Mouse (Mus musculus) testis, adult 2 months (tissue): ENCODE data around the gene Abcb5. TPM values are rescaled to one million over a fixed set of nuclear protein-coding genes. Genes with fewer than 3 reads are reported as not detected.

Source experiments
- H3K27ac ChIP-seq: fragments of 200-500 bp; 2 replicates; pipeline ENCODE4 v1.5.1; 2012; ENCODE audit warnings: low read depth, low read length; ENCODE audit not compliant: control insufficient read depth, insufficient read depth
- H3K27me3 ChIP-seq: fragments of 200-500 bp; 2 replicates; pipeline ENCODE4 v1.6.1; 2012; ENCODE audit warnings: mild to moderate bottlenecking, low read length, moderate library complexity; ENCODE audit not compliant: control insufficient read depth, insufficient read depth
- H3K36me3 ChIP-seq: fragments of 200-500 bp; 2 replicates; pipeline ENCODE4 v1.6.1; 2012; ENCODE audit warnings: mild to moderate bottlenecking, low read length; ENCODE audit not compliant: control insufficient read depth, insufficient read depth
- H3K4me1 ChIP-seq: fragments of 200-500 bp; 2 replicates; pipeline ENCODE4 v1.6.1; 2012; ENCODE audit warnings: low read length; ENCODE audit not compliant: control insufficient read depth, insufficient read depth
- H3K4me3 ChIP-seq: fragments of 200-500 bp; 2 replicates; pipeline ENCODE4 v1.5.1; 2012; ENCODE audit warnings: low read depth, mild to moderate bottlenecking, low read length, moderate library complexity, mixed read lengths; ENCODE audit not compliant: control insufficient read depth
- CTCF ChIP-seq: fragments of 200-500 bp; IDR thresholded peaks from 2 replicates; pipeline ENCODE4 v1.5.1; 2012; ENCODE audit warnings: low read depth, mild to moderate bottlenecking, inconsistent platforms, low read length, moderate library complexity; ENCODE audit not compliant: control insufficient read depth, insufficient read depth, insufficient replicate concordance
- POLR2A ChIP-seq: fragments of 200-500 bp; IDR thresholded peaks from 2 replicates; pipeline ENCODE4 v1.6.1; 2012; ENCODE audit warnings: low read depth, mild to moderate bottlenecking, inconsistent platforms, low read length, moderate library complexity; ENCODE audit not compliant: control insufficient read depth
- polyA plus RNA-seq: library from polyadenylated mRNA; depleted of rRNA; stranded (reverse); fragments of >200 nt; gene quantifications from 2 replicates; pipeline ENCODE4 v1.2.3, GENCODE M21; 2012

Abcb5 gene
- polyA plus RNA-seq, 1 experiment: 0.05 TPM

GRCm38 (mm10) chr12:118854401-118854800, 111.8 kb downstream of the Abcb5 start:
- Histone ChIP-seq H3K27me3 (peaks cover 2% of the 10 kb centered on the region), H3K4me3 (no peak overlapping the region), H3K4me1 (peaks cover 7% of the 10 kb centered on the region), H3K27ac (no peak overlapping the region), H3K36me3 (no peaks in the 10 kb centered on the region)
- TF ChIP-seq POLR2A: no peak
- TF ChIP-seq CTCF: no peak

GRCm38 (mm10) chr12:118853331-118853730, 112.9 kb downstream of the Abcb5 start:
- H3K36me3 ChIP-seq: no peaks in the 10 kb centered on the region
- H3K27ac ChIP-seq: no peak overlapping the region
- TF ChIP-seq CTCF: no peak
- no peak for TF ChIP-seq POLR2A
- H3K4me1 ChIP-seq: peaks cover 10% of the 10 kb centered on the region
- H3K4me3 ChIP-seq: no peak overlapping the region
- H3K27me3 ChIP-seq: peaks cover 2% of the 10 kb centered on the region

- no peaks in the 10 kb centered on the region for H3K36me3 ChIP-seq
- no peak overlapping the region for H3K4me3 ChIP-seq
- H3K27ac ChIP-seq: no peak overlapping the region
- peaks cover 20% of the 10 kb centered on the region for H3K4me1 ChIP-seq
- H3K27me3 ChIP-seq: peaks cover 2% of the 10 kb centered on the region
- TF ChIP-seq POLR2A (no peak), CTCF (no peak)
Observed at GRCm38 (mm10) chr12:118850851-118851410, 115.3 kb downstream of the Abcb5 start.

- peaks cover 18% of the 10 kb centered on the region for H3K4me1 ChIP-seq
- TF ChIP-seq POLR2A (no peak), CTCF (no peak)
- H3K4me3 ChIP-seq: no peak overlapping the region
- H3K36me3 ChIP-seq: no peaks in the 10 kb centered on the region
- peaks cover 2% of the 10 kb centered on the region for H3K27me3 ChIP-seq
- H3K27ac ChIP-seq: no peak overlapping the region
Observed at GRCm38 (mm10) chr12:118849996-118850395, 116.2 kb downstream of the Abcb5 start.

GRCm38 (mm10) chr12:118849203-118849861, 116.9 kb downstream of the Abcb5 start:
- TF ChIP-seq POLR2A (no peak), CTCF (no peak)
- Histone ChIP-seq H3K4me1 (peaks cover 14% of the 10 kb centered on the region), H3K36me3 (no peaks in the 10 kb centered on the region), H3K4me3 (peak overlapping the region; percentile 0; the same call in 1 of the 2 replicates), H3K27me3 (no peaks in the 10 kb centered on the region; the same call in none of the 2 replicates), H3K27ac (no peak overlapping the region)

GRCm38 (mm10) chr12:118848496-118849202, 117.6 kb downstream of the Abcb5 start:
- H3K27ac ChIP-seq: no peak overlapping the region
- no peaks in the 10 kb centered on the region for H3K36me3 ChIP-seq
- H3K4me1 ChIP-seq: peaks cover 13% of the 10 kb centered on the region
- no peaks in the 10 kb centered on the region; the same call in none of the 2 replicates for H3K27me3 ChIP-seq
- H3K4me3 ChIP-seq: no peak overlapping the region; the same call in 1 of the 2 replicates
- no peak for TF ChIP-seq POLR2A
- TF ChIP-seq CTCF: no peak

- no peak for TF ChIP-seq CTCF
- no peak for TF ChIP-seq POLR2A
- Histone ChIP-seq H3K4me1 (peaks cover 15% of the 10 kb centered on the region), H3K36me3 (no peaks in the 10 kb centered on the region), H3K27ac (no peak overlapping the region), H3K27me3 (peaks cover under 1% of the 10 kb centered on the region), H3K4me3 (no peak overlapping the region; the same call in 1 of the 2 replicates)
Observed at GRCm38 (mm10) chr12:118847861-118848495, 118.2 kb downstream of the Abcb5 start.
